In genomic region chr10:119437319-119437718, GRCm38 (mm10) we compare ENCODE assay signal across 19 mouse cellular contexts. TPM values are rescaled to one million over a fixed set of nuclear protein-coding genes. Genes with fewer than 3 reads are reported as not detected.
DNase-seq lines count a peak whose midpoint lies in the region; ATAC-seq lines count a peak whose summit lies in the region.
"Had no signal": no experiment of that assay in that cellular context is flagged by ENCODE, and none has a peak within 500 bp of the region (broad histone marks: within the 10 kb centered on the region; RNA-seq: fewer than 3 reads in every experiment).

No protein-coding gene starts in this region.

- no peaks in the 10 kb centered on the region for H3K36me3 ChIP-seq in midbrain, embryonic 11.5 days (ENCODE audit: control insufficient read depth, insufficient read depth, low read length)
- no peaks in the 10 kb centered on the region for H3K36me3 ChIP-seq in midbrain, embryonic 14.5 days (ENCODE audit: control insufficient read depth, insufficient read depth, low read length)
- H3K36me3 ChIP-seq: G1E had no signal

- H3K27me3 ChIP-seq in midbrain, embryonic 11.5 days (ENCODE audit: control insufficient read depth, insufficient read depth, low read length), result no peaks in the 10 kb centered on the region
- H3K27me3 ChIP-seq in midbrain, embryonic 14.5 days (ENCODE audit: control insufficient read depth, insufficient read depth, low read length), result no peaks in the 10 kb centered on the region
- H3K27me3 ChIP-seq: CH12.LX, Patski had no signal

- peak; percentile 51 for DNase-seq in heart, adult 11 months
- no peak for DNase-seq in heart, adult 9 months (ENCODE audit: low spot score in 2 of 2)
- peak; percentile 61 for DNase-seq in midbrain, embryonic 11.5 days (ENCODE audit: low spot score, missing footprints)
- no peak for DNase-seq in midbrain, embryonic 14.5 days
- DNase-seq: adrenal gland, adult 2 months; adrenal gland, adult 8-10 months; adrenal gland, postnatal 10 days; adrenal gland, postnatal 14 days; adrenal gland, postnatal 25 days; adrenal gland, postnatal 36 days; B cell, adult 2 months; cerebellum, adult 11 months; cerebellum, adult 11-12 months; cerebellum, adult 18-20 months had no signal

- H3K9me3 ChIP-seq in midbrain, embryonic 11.5 days (ENCODE audit: control insufficient read depth, low read length), result no peaks in the 10 kb centered on the region
- no peaks in the 10 kb centered on the region for H3K9me3 ChIP-seq in midbrain, embryonic 14.5 days (ENCODE audit: control insufficient read depth, low read length)

- ATAC-seq in midbrain, embryonic 11.5 days (ENCODE audit: low FRiP score), result no peak
- no peak for ATAC-seq in midbrain, embryonic 14.5 days (ENCODE audit: low FRiP score, low TSS enrichment)
- ATAC-seq: activated CD4-positive, CD25-positive, alpha-beta regulatory T cell, adult 4 months; CD4-positive, CD25-positive, alpha-beta regulatory T cell, adult 4 months; Patski had no signal

- H3K9ac ChIP-seq in midbrain, embryonic 11.5 days (ENCODE audit: low read length), result no peak overlapping the region
- H3K9ac ChIP-seq in midbrain, embryonic 14.5 days (replicated peaks; ENCODE audit: low read length), result no peak overlapping the region

- H3K27ac ChIP-seq in midbrain, embryonic 11.5 days (ENCODE audit: low read depth, low read length), result no peak overlapping the region
- no peak overlapping the region for H3K27ac ChIP-seq in midbrain, embryonic 14.5 days (replicated peaks; ENCODE audit: low read depth, low read length)

- H3K4me3 ChIP-seq in midbrain, embryonic 11.5 days (ENCODE audit: low read depth, low read length), result no peak overlapping the region
- no peak overlapping the region for H3K4me3 ChIP-seq in midbrain, embryonic 14.5 days (replicated peaks; ENCODE audit: low read depth, low read length)

- no peak overlapping the region for H3K4me2 ChIP-seq in midbrain, embryonic 11.5 days
- H3K4me2 ChIP-seq in midbrain, embryonic 14.5 days (ENCODE audit: low read length), result no peak overlapping the region

- 74% methylated on average over 3 of the region's 3 CpGs for WGBS in midbrain, embryonic 11.5 days
- 84% methylated on average over 3 of the region's 3 CpGs for WGBS in midbrain, embryonic 14.5 days

- H3K4me1 ChIP-seq in midbrain, embryonic 11.5 days (ENCODE audit: control insufficient read depth, insufficient read depth, low read length), result peaks cover 3% of the 10 kb centered on the region; the same call in 1 of the 2 replicates
- H3K4me1 ChIP-seq in midbrain, embryonic 14.5 days (ENCODE audit: control insufficient read depth, insufficient read depth, low read length), result no peaks in the 10 kb centered on the region

RNA-seq across cellular contexts. Expression of gene Grip1, which starts 16.3 kb away (rescaled TPM):
- 8.5 and 9.7 TPM in 2 replicates for polyA plus RNA-seq in midbrain, embryonic 11.5 days (2014; fragmentation: Nextera tagmentation; extraction: Ambion mirVana)
- polyA plus RNA-seq in midbrain, embryonic 14.5 days (2014; fragmentation: Nextera tagmentation; extraction: Ambion mirVana), result 16.8 and 17.8 TPM in 2 replicates
- polyA plus RNA-seq: CD4-positive, CD25-positive, alpha-beta regulatory T cell, adult 4 months; G1E had no signal

Comparison
In these comparisons a context has a peak if more than half of its experiments do, and no peak if none do; other contexts are left out.
1. DNase-seq: peak in heart, adult 11 months (single experiment) and midbrain, embryonic 11.5 days (single experiment); none in heart, adult 9 months (0 of 2) and midbrain, embryonic 14.5 days (single experiment).